Mouse (Mus musculus) thymus, adult 2 months (tissue): ENCODE measurements at regions not wholly inside any gene's neighbourhood (a gene's known extent, or its start where the extent isn't known, plus 50 kb on each side); places are given as distances from the start of the nearest gene placed in this dataset.

Experiments
- CTCF ChIP-seq: fragments of 200-500 bp; IDR thresholded peaks from 2 replicates; pipeline ENCODE4 v1.5.1; 2012; ENCODE audit warnings: mild to moderate bottlenecking, control low read depth, low read length, moderate library complexity, borderline replicate concordance; ENCODE audit not compliant: control insufficient read depth, poor library complexity, insufficient read depth; ENCODE audit errors: extremely low read depth
- POLR2A ChIP-seq: fragments of 200-500 bp; IDR thresholded peaks from 2 replicates; pipeline ENCODE4 v1.6.1; 2012; ENCODE audit warnings: mild to moderate bottlenecking, low read length, control low read depth, moderate library complexity; ENCODE audit not compliant: control insufficient read depth, poor library complexity, insufficient read depth; ENCODE audit errors: extremely low read depth

DNA sequence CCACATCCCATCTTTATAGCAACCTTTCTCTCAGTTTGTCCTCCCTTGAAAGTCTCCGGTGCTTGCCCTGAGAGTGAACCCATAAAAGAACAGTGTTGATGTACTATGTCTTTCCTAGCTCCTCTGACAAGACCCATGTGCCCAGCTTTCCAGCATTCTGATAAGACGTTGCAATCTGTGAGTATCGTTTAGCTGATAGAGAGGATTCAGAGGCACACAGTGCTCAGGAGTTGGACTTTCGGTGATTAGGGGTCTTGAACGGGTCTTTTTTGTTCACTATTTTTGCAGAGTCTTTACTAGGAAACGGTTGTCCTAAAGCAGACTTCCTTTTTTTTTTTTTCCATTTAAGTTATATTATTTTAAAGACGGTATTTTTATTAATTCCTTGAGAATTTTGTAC is 122.3 kb upstream of the Cpsf6 start:
- TF ChIP-seq CTCF: no peak
- no peak for TF ChIP-seq POLR2A
